Mouse (Mus musculus) cerebellum, postnatal 25 days (tissue): ENCODE data around the gene Tenm3.
A peak's percentile ranks its signal among the peaks of the same experiment; 100 is the strongest.

Source experiments
- DNase-seq, 2 experiments: peaks; one replicate each; pipeline ENCODE4 v3.0.0; 2021; ENCODE audit warnings: mixed read lengths in 2 of 2

Tenm3 gene

GRCm38 (mm10) chr8:48313985-48314368, 529.8 kb downstream of the Tenm3 start:
- DNase-seq = no peak

DNA sequence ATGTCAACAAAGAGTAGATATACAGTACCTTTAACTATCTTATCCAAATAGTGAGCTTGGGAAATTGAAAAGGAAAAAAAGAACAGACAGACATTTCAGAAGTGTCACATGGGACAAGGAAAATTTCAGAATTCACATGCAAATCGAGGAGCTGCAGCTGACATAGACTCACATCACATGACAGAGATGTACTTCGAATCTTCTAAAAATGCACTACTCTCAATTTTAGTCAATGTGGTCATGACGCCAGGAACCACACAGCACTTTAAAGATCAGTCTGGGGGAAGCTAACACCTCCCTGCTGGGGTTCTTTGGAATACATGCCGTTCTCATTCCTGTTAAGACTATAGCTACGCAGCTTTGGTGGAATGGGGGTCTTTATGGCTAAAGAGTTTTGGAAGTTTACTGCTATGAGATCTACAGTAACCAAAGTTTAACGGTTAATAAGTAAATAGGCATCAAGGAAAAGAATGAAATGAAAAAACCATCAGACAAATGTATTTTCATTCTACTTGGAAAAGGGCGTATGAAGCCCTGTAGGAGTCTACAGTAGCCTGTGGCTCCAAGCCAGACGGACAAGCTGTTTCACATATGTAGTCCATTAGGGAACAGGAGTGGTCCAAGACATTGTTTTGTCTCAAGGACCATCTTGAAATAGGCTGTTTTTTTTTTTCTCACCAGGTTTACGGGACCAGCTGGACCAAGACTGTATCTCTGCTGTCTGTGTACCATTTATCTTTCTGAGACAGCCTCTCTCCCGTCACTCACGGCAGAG, 530.4 kb downstream of the Tenm3 start:
- DNase-seq = peak; percentile 22 to 66

DNA sequence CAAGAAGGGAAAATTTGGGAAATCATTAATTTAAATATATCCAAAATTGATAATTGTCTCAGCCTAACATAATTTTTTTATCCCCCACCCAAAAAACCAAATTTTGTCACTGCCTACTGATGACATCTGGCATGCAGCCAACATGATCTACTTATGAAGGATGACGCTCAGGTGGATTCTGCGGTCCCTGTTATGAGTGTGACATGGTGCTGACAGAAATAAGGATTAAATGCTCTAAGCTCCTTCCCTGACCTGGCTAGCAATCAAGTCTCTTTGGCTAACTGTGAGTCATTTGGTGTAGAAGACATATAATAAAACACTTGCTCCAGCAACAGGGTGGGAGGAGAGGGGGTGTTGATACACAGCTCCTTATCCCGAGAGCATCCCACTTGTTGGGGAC, 532.0 kb downstream of the Tenm3 start:
- DNase-seq = no peak

GRCm38 (mm10) chr8:48310240-48310849, 533.4 kb downstream of the Tenm3 start:
- no peak for DNase-seq

DNA sequence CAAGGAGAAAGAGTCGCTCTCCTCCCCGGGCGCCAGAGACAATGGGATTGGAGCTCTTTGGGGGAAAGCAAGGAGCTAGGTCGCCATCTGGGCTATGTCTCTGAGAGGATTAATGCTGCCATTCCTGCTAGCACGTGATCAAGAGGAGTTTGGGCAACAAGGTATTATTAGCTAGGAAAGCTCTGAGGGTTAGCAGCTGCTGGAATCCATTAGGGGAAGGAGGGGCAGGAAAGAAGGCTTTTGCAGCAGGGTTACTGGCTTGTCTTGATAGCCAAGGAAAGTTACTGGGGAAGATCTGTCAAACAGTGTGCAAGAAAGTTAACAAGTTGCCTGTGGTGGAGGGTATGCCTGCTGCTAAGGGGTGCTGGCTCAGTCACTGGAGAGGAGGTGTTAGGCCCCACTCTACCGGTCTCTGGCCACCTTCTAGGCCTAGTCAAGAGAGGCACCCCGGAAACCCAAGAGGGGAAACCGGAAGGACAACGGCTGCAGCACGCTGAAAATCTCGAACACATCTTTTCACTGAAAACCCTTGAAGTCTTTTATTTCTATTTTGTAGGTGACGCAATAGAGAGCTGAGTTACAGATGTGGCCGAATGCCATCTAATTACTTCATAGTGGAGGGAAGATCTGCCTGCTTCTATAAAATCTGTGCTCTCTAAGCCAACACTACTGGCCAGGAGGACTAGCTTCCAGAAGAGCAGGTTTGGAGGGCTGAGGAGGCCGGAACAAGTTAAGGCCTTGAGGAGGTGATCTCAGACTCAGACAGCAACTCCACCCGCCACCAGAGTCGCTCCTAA, 534.4 kb downstream of the Tenm3 start:
- no peak for DNase-seq

DNA sequence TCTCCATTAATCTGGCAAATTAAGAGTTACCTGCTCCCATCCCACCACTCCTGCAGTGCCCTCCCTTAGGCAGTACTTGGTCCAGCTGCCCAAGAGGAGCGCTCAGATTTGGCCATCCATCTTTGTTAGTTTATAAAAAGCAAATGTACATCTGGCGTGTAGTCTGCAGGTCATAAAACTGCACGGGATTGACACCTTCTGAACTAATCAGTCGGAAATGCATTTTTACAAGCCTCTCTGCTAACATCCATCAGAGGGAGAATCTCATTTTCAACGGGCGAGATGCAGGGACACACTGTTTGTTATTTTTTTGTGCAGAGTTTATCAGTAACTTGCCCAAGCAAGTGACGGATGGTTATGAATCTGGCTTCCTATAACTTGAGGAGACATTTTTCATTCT, 539.5 kb downstream of the Tenm3 start:
- no peak for DNase-seq

- peak; percentile 59 to 71 for DNase-seq
Measured at GRCm38 (mm10) chr8:48300613-48301037, 543.1 kb downstream of the Tenm3 start.

DNA sequence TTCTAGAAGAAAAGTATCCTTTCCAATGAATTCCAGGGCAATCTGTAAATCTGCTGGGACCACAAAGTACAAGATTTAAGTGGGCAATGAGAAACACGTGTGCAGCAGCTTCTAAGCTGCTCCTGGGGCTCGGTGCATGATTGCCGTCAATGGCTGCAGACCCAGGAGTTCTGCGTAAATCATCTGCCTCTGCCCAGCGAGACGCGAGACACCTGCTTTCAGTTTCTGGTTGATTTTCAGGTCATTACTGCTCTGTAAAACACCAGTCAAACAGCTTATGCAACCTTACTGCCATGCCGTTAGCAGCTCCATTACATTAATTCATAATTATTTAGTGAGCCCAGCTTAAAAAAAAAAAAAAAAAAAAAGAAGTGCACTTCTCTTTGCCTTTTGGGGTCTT, 543.7 kb downstream of the Tenm3 start:
- no peak for DNase-seq

GRCm38 (mm10) chr8:48299341-48299740, 544.4 kb downstream of the Tenm3 start:
- no peak for DNase-seq

DNA sequence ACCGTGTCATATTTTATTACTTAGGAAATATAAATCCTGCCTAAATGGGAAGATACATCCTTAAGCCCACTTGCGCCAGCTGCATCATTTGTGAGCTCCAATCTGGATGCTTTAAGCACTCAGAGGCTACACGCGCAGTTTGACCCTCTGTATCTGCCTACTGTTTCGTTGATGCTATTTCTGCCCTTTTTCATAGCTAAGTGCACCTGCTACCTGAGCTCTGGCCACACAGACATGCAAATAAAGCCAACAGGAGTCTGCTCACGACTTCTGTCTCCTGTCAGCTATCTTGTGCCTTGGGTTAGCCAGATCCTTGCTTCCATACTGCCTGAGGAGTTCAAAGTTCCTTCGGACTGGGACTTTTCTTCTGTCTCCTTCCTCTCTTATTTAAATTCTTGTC, 547.4 kb downstream of the Tenm3 start:
- no peak for DNase-seq

DNA sequence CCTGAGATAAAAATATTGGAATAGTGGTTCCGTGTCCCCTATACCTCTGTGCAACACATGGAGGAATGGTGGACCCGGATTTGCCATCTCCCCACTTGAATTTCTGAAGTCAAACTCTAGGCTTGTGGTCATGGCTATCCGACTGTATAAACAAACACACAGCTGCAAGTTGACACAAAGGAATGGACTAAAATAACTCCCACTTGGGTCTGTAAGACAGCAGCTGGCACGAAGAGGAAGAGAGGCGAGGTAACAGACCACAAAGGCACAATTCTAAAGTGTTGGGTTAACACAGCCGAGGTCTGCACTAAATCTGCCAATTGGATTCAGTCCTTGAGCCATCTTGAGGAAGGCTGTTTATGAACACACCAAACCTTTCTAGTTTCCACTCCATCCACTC, 548.2 kb downstream of the Tenm3 start:
- DNase-seq = no peak

- DNase-seq = no peak
Measured at GRCm38 (mm10) chr8:48293797-48294196, 550.0 kb downstream of the Tenm3 start.

DNA sequence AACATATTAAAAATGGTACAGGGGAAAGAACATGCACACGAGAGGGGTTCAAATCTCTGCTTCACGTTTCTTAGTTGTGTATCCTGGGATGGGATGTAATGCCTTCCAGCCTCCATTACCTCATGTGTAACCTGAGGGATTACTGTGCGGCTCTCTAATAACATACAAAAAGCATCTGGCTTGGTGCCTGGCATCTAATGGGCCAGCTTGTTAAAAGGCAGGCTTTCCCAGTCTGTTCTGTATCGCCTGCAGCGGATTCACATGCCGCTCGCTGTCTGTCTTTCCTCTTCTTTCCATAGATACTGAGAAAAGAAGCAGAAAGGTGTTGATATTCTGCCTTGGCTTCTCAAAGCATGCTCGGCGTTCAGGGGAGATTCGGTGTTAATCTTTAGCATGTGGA, 558.3 kb downstream of the Tenm3 start:
- DNase-seq = no peak

DNA sequence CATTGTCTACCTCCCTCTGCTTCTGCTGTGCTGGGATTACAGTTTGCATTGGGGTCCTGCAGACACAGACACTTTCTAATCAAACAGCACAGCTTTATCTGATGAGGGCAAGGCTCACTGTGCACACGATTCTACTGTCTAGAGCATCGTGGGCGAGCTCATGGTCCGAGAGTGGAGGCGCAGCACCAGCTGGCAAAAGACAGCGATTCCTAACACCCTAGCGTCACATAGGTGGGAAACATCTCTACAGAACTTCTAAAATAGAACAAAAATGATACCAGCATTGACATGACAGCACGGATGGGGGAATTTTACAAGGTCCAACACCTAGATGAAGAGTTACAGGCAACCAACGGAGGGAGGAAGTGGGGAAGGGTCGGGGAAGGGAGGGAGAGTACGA, 561.9 kb downstream of the Tenm3 start:
- DNase-seq = no peak

- no peak for DNase-seq
Measured at GRCm38 (mm10) chr8:48279360-48279759, 564.4 kb downstream of the Tenm3 start.

- no peak for DNase-seq
Measured at GRCm38 (mm10) chr8:48277986-48278635, 565.6 kb downstream of the Tenm3 start.

DNA sequence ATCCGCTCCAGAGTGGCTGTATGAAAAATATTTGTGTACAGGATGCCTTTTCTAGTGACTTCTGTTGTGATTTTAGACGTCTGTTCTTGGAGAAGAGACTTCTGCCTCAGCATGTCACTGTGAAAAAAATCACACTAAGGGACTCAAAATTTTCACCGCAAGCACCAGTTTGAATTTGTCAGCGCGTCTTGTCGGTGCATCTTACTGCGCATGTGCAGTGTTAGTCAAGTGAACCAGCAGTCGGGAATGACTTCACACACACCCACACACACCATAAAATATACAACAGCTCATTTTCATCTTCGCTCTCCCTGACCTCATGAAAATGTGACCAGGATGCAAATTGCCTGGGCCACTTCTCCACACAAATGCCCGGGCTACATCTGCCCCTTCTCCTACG, 568.7 kb downstream of the Tenm3 start:
- DNase-seq = no peak

- no peak for DNase-seq
Measured at GRCm38 (mm10) chr8:48274566-48274965, 569.2 kb downstream of the Tenm3 start.

GRCm38 (mm10) chr8:48268638-48269037, 575.1 kb downstream of the Tenm3 start:
- no peak for DNase-seq

DNA sequence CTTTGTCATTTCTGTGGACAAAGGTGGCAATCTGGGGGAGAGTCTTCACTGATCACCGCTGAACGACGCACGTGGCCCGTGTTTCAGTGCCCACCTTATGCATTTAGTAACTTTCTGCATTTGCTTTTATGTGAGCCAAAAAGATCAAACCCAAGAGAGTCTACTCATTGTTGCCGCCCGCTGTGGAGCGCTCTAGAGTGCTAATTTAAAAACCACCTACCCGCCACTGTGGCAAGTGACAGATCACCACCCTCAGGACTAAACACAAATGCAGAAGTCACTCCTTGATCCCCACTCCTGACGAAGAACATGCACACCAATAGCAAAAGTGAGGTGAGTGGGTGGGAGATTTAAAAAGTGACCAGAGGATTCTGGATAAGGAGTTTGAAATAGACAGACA, 583.5 kb downstream of the Tenm3 start:
- DNase-seq = no peak

DNA sequence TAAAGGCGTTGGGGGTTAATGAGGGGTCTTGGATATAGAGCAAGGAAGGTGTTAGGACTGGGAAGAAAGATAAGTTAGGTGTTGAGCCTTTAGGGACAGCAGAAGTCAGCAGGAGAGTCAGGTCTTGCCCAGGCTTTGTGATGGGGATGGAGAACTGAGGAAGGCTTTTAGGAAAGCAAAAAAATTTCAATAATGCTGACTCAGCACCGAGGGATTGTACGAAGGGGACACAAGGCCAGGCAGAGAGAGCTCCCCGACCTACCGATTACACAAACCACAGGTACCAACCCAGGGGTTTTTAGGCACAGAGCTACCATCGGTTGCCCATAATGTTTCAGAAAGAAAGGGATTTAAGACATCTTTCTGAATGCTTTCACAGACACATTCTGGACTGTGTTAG, 583.9 kb downstream of the Tenm3 start:
- DNase-seq = no peak

DNA sequence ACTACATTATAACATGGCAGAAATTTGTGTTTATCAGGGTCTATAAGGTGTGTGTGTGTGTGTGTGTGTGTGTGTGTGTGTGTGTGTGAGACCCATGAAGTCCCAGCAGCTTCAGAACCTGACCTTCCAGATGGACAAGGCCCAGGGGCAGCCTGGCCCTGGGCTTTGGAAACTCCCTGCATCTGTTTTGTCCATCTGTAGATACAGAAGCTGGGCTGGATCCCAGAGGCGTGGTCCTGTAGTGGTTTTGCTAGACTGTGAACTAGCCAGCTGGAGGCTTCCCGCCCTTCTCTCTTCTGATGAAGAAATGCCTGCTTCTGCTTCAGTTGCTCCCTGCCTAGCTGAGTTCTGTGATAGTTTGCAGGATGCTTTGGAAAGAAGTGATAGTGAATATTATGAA, 599.9 kb downstream of the Tenm3 start:
- DNase-seq = no peak

- no peak for DNase-seq
Measured at GRCm38 (mm10) chr8:48240917-48241531, 602.7 kb downstream of the Tenm3 start.
